In genomic region chr16:36102211-36102610, GRCm38 (mm10) we compare ENCODE assay signal across 29 mouse cellular contexts. TPM values are rescaled to one million over a fixed set of nuclear protein-coding genes. Genes with fewer than 3 reads are reported as not detected.
DNase-seq lines count a peak whose midpoint lies in the region; ATAC-seq and TF ChIP-seq lines count a peak whose summit lies in the region.
"Had no signal": no experiment of that assay in that cellular context is flagged by ENCODE, and none has a peak within 500 bp of the region (broad histone marks: within the 10 kb centered on the region; RNA-seq: fewer than 3 reads in every experiment).

No protein-coding gene starts in this region.

- WGBS in intestine, embryonic 16.5 days = 84% methylated on average over 1 of the region's 1 CpGs

- H3K4me1 ChIP-seq in ES-Bruce4 (ENCODE audit: control insufficient read depth, insufficient read depth, low read length) = no peaks in the 10 kb centered on the region
- no peaks in the 10 kb centered on the region for H3K4me1 ChIP-seq in intestine, embryonic 16.5 days (ENCODE audit: control insufficient read depth, insufficient read depth, low read length)
- H3K4me1 ChIP-seq: embryonic facial prominence, embryonic 13.5 days; embryonic facial prominence, embryonic 15.5 days; forebrain, embryonic 10.5 days; forebrain, embryonic 12.5 days had no signal

- peak overlapping the region; percentile 51; the same call in 1 of the 2 replicates for H3K27ac ChIP-seq in ES-Bruce4 (ENCODE audit: insufficient read depth, low read length)
- H3K27ac ChIP-seq in intestine, embryonic 16.5 days (ENCODE audit: low read length) = no peak overlapping the region
- H3K27ac ChIP-seq: embryonic facial prominence, embryonic 13.5 days; embryonic facial prominence, embryonic 15.5 days; forebrain, embryonic 10.5 days; forebrain, embryonic 12.5 days had no signal

- TF ChIP-seq EP300 in ES-Bruce4 (IDR thresholded peaks at IDR 0.05; ENCODE audit: insufficient read depth, low read depth, low read length) = no peak

- H3K36me3 ChIP-seq in ES-Bruce4 (ENCODE audit: control insufficient read depth, insufficient read depth, low read length, poor library complexity, severe bottlenecking) = no peaks in the 10 kb centered on the region
- no peaks in the 10 kb centered on the region for H3K36me3 ChIP-seq in intestine, embryonic 16.5 days (ENCODE audit: control insufficient read depth, insufficient read depth, low read length)
- H3K36me3 ChIP-seq: embryonic facial prominence, embryonic 13.5 days; embryonic facial prominence, embryonic 15.5 days; forebrain, embryonic 12.5 days; G1E had no signal

- DNase-seq in ES-CJ7 (ENCODE audit: low read depth, low spot score) = peak; percentile 75
- peak; percentile 94 for DNase-seq in R1 (ENCODE audit: low read depth, low spot score)
- DNase-seq in spleen, postnatal 10 days (ENCODE audit: low spot score in 2 of 2) = no peak
- no peak for DNase-seq in lung, adult 18-20 months
- DNase-seq: adrenal gland, adult 8-10 months; adrenal gland, postnatal 14 days; adrenal gland, postnatal 36 days; cerebellum, adult 11 months; cerebellum, adult 18-20 months; cerebellum, adult 8-10 months; cerebellum, adult 9-11 months; cerebellum, postnatal 14 days; cerebellum, postnatal 36 days; embryo, embryonic 11 days had no signal

- TF ChIP-seq POLR2A in ES-Bruce4 (IDR thresholded peaks at IDR 0.05; ENCODE audit: insufficient read depth, low read length) = no peak

- no peak overlapping the region for H3K4me3 ChIP-seq in ES-Bruce4 (ENCODE audit: low read depth, low read length)
- no peak overlapping the region for H3K4me3 ChIP-seq in intestine, embryonic 16.5 days (ENCODE audit: low read length)
- H3K4me3 ChIP-seq: embryonic facial prominence, embryonic 13.5 days; embryonic facial prominence, embryonic 15.5 days; erythroblast, embryonic 14.5 days; forebrain, embryonic 10.5 days; forebrain, embryonic 12.5 days had no signal

- no peak for TF ChIP-seq CTCF in ES-Bruce4 (IDR thresholded peaks at IDR 0.05; ENCODE audit: low read depth, low read length)

- no peak overlapping the region for H3K4me2 ChIP-seq in intestine, embryonic 16.5 days (ENCODE audit: low read depth, low read length)
- H3K4me2 ChIP-seq: embryonic facial prominence, embryonic 13.5 days; embryonic facial prominence, embryonic 15.5 days; forebrain, embryonic 12.5 days had no signal

- H3K9ac ChIP-seq in ES-Bruce4 (ENCODE audit: low read depth, poor library complexity, severe bottlenecking) = no peak overlapping the region
- H3K9ac ChIP-seq in intestine, embryonic 16.5 days (ENCODE audit: low read depth, low read length) = no peak overlapping the region
- H3K9ac ChIP-seq: embryonic facial prominence, embryonic 13.5 days; embryonic facial prominence, embryonic 15.5 days; forebrain, embryonic 12.5 days had no signal

- no peak for ATAC-seq in intestine, embryonic 16.5 days
- ATAC-seq: activated CD4-positive, CD25-positive, alpha-beta regulatory T cell, adult 4 months; forebrain, embryonic 14.5 days; forebrain, embryonic 16.5 days; Patski had no signal

- no peaks in the 10 kb centered on the region for H3K27me3 ChIP-seq in ES-Bruce4 (ENCODE audit: control insufficient read depth, insufficient read depth, low read length, poor library complexity, severe bottlenecking)
- H3K27me3 ChIP-seq in intestine, embryonic 16.5 days (replicated peaks; ENCODE audit: control insufficient read depth, insufficient read depth, low read length) = no peaks in the 10 kb centered on the region
- H3K27me3 ChIP-seq: embryonic facial prominence, embryonic 13.5 days; embryonic facial prominence, embryonic 15.5 days; forebrain, embryonic 12.5 days; Patski had no signal

- peaks cover 25% of the 10 kb centered on the region for H3K9me3 ChIP-seq in ES-Bruce4 (replicated peaks; ENCODE audit: control insufficient read depth, insufficient read depth, low read length, poor library complexity, severe bottlenecking)
- H3K9me3 ChIP-seq in intestine, embryonic 16.5 days (ENCODE audit: control insufficient read depth, low read length) = 0 out of 2 replicates have a peak, but pooled peaks cover 2% of the 10 kb centered on the region
- H3K9me3 ChIP-seq: forebrain, embryonic 10.5 days; forebrain, embryonic 12.5 days; G1E had no signal

RNA-seq across cellular contexts. Expression of gene Csta1, which starts 28.8 kb away (rescaled TPM):
- not detected in 2 replicates for polyA plus RNA-seq in ES-Bruce4 (2011; ENCODE audit: insufficient read depth, insufficient read length, low read depth, missing spikeins)
- not detected in 2 replicates for polyA plus RNA-seq in intestine, embryonic 16.5 days (2015; fragmentation: Nextera tagmentation; extraction: Ambion mirVana)
- polyA plus RNA-seq: C2C12; embryonic facial prominence, embryonic 11.5 days; erythroblast, embryonic 14.5 days; forebrain, embryonic 12.5 days; forebrain, embryonic 14.5 days; forebrain, embryonic 16.5 days; frontal cortex, adult 2 months; G1E had no signal

RNA-seq across cellular contexts. Expression of gene Ccdc58, which starts 30.7 kb away (rescaled TPM):
- polyA plus RNA-seq in ES-Bruce4 (2011; ENCODE audit: insufficient read depth, insufficient read length, low read depth, missing spikeins) = 279 and 293 TPM in 2 replicates
- 104 and 121 TPM in 2 replicates for polyA plus RNA-seq in intestine, embryonic 16.5 days (2015; fragmentation: Nextera tagmentation; extraction: Ambion mirVana)

RNA-seq across cellular contexts. Expression of gene Fam162a, which starts 30.8 kb away (rescaled TPM):
- polyA plus RNA-seq in ES-Bruce4 (2011; ENCODE audit: insufficient read depth, insufficient read length, low read depth, missing spikeins) = 158 and 159 TPM in 2 replicates
- polyA plus RNA-seq in intestine, embryonic 16.5 days (2015; fragmentation: Nextera tagmentation; extraction: Ambion mirVana) = 513 and 517 TPM in 2 replicates

RNA-seq across cellular contexts. Expression of gene Stfa2l1, which starts 54.4 kb away (rescaled TPM):
- not detected in 2 replicates for polyA plus RNA-seq in ES-Bruce4 (2011; ENCODE audit: insufficient read depth, insufficient read length, low read depth, missing spikeins)
- polyA plus RNA-seq in intestine, embryonic 16.5 days (2015; fragmentation: Nextera tagmentation; extraction: Ambion mirVana) = 1.1 TPM in 1 of 2 replicates, not detected in the other
- polyA plus RNA-seq: activated CD4-positive, CD25-positive, alpha-beta regulatory T cell, adult 4 months; C2C12; embryonic facial prominence, embryonic 11.5 days; embryonic facial prominence, embryonic 13.5 days; erythroblast, embryonic 14.5 days; forebrain, embryonic 10.5 days; forebrain, embryonic 12.5 days; forebrain, embryonic 14.5 days; forebrain, embryonic 16.5 days; frontal cortex, adult 2 months; G1E; Patski had no signal

Comparison
In these comparisons a context has a peak if more than half of its experiments do, and no peak if none do; other contexts are left out.
1. DNase-seq: peak in ES-CJ7 (single experiment) and R1 (single experiment); none in spleen, postnatal 10 days (0 of 2) and lung, adult 18-20 months (0 of 2).